Mouse (Mus musculus) brain, embryonic 14.5 days (tissue): Measurements from ENCODE around the gene Fubp1.

ENCODE experiments used
- CTCF ChIP-seq: fragments of 200-500 bp; IDR thresholded peaks from 2 replicates; pipeline ENCODE4 v1.5.1; 2012; ENCODE audit warnings: inconsistent platforms, mild to moderate bottlenecking, moderate library complexity, borderline replicate concordance; ENCODE audit not compliant: insufficient read depth, insufficient read length; ENCODE audit errors: extremely low read depth
- POLR2A ChIP-seq: fragments of 200-500 bp; IDR thresholded peaks from 2 replicates; pipeline ENCODE4 v1.6.1; 2012; ENCODE audit warnings: mild to moderate bottlenecking, inconsistent platforms, borderline replicate concordance; ENCODE audit not compliant: poor library complexity, insufficient read depth, insufficient read length, severe bottlenecking; ENCODE audit errors: extremely low read depth

DNA sequence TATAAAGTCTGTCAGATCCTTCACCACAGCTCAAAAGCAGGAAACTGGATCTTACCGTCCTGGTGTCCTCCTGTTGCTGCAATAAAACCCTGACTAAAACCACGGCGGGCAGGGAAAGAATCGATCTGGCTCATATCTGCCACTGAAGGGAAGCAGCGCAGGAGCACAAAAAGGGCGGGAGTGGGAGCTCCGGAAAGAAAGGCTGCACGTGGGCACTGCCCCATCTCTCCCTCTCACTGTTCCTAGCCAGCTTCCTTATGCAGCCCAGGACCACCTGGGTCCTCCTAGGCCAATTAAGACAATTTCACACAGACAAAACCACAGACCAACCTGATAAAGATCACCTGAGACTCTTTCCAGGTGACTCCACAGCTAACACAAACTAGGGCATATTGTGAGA lies 51.2 kb downstream of the Fubp1 start:
- TF ChIP-seq CTCF = no peak
- no peak for TF ChIP-seq POLR2A
